ENCODE assay signal across 26 mouse cellular contexts in the genomic region with DNA sequence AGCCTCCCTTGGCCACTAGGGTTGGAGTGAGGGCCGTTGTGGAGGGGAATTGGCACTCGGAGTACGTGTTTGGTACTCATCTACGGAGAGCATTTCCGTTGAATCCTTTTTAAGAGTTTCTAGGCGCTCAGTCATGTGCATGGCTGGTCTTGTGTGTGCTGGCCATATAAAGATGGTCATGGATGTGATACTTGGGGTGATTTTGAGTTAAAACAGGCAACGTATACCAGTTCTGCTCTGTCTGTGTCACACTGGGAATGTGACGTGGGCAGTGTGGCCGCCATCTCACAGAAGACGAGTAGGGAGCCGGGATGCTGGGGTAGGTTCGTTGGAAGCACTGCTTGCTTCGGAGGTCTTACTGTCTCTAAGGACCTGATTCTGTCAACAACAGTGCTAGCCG. TPM values are rescaled to one million over a fixed set of nuclear protein-coding genes. Genes with fewer than 3 reads are reported as not detected.
"Had no signal": no experiment of that assay in that cellular context is flagged by ENCODE, and none has a peak within 500 bp of the region (broad histone marks: within the 10 kb centered on the region; RNA-seq: fewer than 3 reads in every experiment).

No protein-coding gene starts in this region.

- H3K9me3 ChIP-seq: embryonic facial prominence, embryonic 10.5 days; embryonic facial prominence, embryonic 12.5 days; embryonic facial prominence, embryonic 13.5 days; embryonic facial prominence, embryonic 15.5 days; forebrain, embryonic 10.5 days; forebrain, embryonic 12.5 days; forebrain, embryonic 13.5 days; forebrain, embryonic 15.5 days had no signal

- H3K4me1 ChIP-seq: embryonic facial prominence, embryonic 15.5 days had no signal

- H3K4me3 ChIP-seq: embryonic facial prominence, embryonic 10.5 days; embryonic facial prominence, embryonic 12.5 days; embryonic facial prominence, embryonic 13.5 days; embryonic facial prominence, embryonic 15.5 days; erythroblast, embryonic 14.5 days; forebrain, embryonic 10.5 days; forebrain, embryonic 12.5 days; forebrain, embryonic 13.5 days; forebrain, embryonic 15.5 days; gastrocnemius, adult 2 months; heart, adult 2 months had no signal

- DNase-seq: cerebellum, adult 2 months; cerebellum, adult 8-10 months; cerebellum, adult 9-10 months; cerebellum, adult 9-11 months; cerebellum, postnatal 10 days; cerebellum, postnatal 14 days; cerebellum, postnatal 25 days; cerebellum, postnatal 36 days; embryo, embryonic 11 days; forebrain, postnatal 0 days; gastrocnemius, adult 2 months; gastrocnemius, postnatal 10 days; gastrocnemius, postnatal 14 days; gastrocnemius, postnatal 25 days; gastrocnemius, postnatal 36 days; heart, adult 18-20 months; heart, adult 2 months had no signal

- H3K36me3 ChIP-seq: embryonic facial prominence, embryonic 10.5 days; embryonic facial prominence, embryonic 12.5 days; embryonic facial prominence, embryonic 13.5 days; embryonic facial prominence, embryonic 15.5 days; forebrain, embryonic 10.5 days; forebrain, embryonic 12.5 days; forebrain, embryonic 15.5 days had no signal

- H3K27me3 ChIP-seq: embryonic facial prominence, embryonic 12.5 days; embryonic facial prominence, embryonic 13.5 days; embryonic facial prominence, embryonic 15.5 days; forebrain, embryonic 12.5 days; forebrain, embryonic 13.5 days; forebrain, embryonic 15.5 days had no signal

- H3K27ac ChIP-seq: embryonic facial prominence, embryonic 10.5 days; embryonic facial prominence, embryonic 12.5 days; embryonic facial prominence, embryonic 13.5 days; embryonic facial prominence, embryonic 15.5 days; forebrain, embryonic 10.5 days; forebrain, embryonic 12.5 days; forebrain, embryonic 13.5 days; forebrain, embryonic 15.5 days; gastrocnemius, adult 2 months; heart, adult 2 months had no signal

RNA-seq across cellular contexts. Expression of gene Med12l, which starts 17.3 kb away (rescaled TPM):
- polyA plus RNA-seq: erythroblast, embryonic 14.5 days had no signal
